Mouse (Mus musculus) inflammation-experienced regulatory T-cells, adult 6 months (primary cell): ENCODE measurements around the gene Cul7. TPM values are rescaled to one million over a fixed set of nuclear protein-coding genes. Genes with fewer than 3 reads are reported as not detected.

Experiments
- ATAC-seq: one replicate; pipeline ENCODE4 v1.8.0; 2017
- polyA plus RNA-seq, 3 experiments: library from polyadenylated mRNA; unstranded; fragments of 100-300 nt; shearing (Covaris generic); gene quantifications; one replicate each; pipeline ENCODE4 v1.2.1; 2017

Cul7 gene
- polyA plus RNA-seq = 1 to 10 TPM; 1.7 to 4.1 (median 2.5) TPM

DNA sequence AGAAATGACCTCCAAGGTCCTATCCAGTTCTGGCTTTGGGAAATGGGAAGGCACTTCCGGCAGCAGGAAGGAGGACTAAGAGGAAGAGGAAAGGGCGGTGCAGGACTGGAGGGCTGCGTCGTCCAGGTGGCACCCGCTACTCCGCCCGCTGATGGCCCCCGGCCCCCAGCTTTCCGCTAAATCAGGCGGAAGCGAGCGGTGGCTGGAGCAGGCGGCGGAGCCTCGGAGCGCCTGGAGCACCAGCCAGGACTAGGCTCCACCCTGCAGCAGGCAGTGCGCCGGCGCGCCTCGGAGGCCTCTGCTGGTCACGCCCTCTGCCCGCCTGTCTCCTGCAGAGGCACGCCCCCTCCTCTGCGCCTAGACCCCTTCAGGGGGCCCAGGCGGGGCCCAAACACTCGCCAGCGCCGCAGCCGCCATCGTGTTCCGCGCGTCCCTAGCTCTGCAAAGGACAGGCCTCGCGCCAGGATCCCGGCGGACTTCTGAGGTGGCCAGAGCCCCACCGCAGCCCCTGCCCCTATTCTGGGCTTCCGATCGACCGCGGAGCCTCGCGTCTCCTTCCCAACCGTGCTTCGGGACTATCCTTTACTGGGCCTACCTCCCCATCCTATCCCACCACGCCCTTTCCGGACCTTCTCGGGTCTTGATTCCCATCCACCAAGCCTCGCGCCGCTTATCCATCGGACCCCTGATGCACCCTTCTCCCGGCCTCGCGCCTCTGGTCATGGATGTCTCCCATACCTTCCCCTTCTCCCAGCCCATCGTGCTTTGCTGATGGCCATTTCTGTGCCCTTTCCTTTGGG lies at the start of gene Cul7:
TSS of gene Cul7 (plus strand) at position 106 of the 800 bp plus-strand sequence.
- ATAC-seq = peak; percentile 70

DNA sequence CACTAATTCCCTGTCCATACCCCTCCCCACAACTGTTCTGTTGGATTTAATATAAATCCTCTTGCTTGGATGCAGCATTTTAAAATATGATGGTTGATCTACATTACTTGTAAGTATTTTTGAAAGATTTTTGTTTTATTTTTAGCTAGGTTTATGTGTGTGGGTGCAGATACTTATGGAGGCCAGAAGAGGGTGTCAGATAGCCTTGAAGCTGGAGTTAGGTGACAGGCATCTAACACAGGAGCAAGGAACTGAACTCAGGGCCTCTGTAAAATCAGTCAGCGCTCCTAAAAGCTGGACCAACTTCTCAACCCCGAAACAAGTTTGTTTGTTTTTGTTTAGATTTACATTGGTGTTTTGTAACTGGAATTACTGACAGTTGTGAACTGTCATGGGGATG lies 49.6 kb upstream of the Cul7 start:
- ATAC-seq = no peak

- no peak for ATAC-seq
These were observed 47.9 kb upstream of the Cul7 start for GRCm38 (mm10) chr17:46602212-46602611.

DNA sequence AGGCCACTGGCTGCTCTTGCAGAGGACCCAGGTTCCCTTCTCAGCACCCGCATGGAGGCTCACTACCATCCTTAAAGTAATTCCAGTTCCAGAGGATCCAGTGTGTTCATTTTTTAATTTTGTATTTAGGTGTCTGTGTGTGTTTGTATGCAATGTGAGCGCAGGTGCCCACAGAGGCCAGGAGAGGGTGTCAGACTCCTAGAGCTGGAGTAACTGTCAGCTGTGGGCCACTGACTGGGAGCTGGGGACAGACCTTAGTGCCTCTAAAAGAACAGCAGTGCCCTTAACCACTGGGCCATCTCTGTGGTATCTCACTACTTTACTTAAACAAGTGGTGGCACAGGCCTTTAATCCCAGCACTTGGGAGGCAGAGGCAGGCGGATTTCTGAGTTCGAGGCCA lies 46.9 kb upstream of the Cul7 start:
- no peak for ATAC-seq

- ATAC-seq = no peak
These were observed 45.0 kb upstream of the Cul7 start for GRCm38 (mm10) chr17:46605126-46605525.

- no peak for ATAC-seq
These were observed 44.1 kb upstream of the Cul7 start for GRCm38 (mm10) chr17:46605987-46606386.

- no peak for ATAC-seq
These were observed 40.2 kb upstream of the Cul7 start for GRCm38 (mm10) chr17:46609721-46610514.

- ATAC-seq = no peak
These were observed 38.8 kb upstream of the Cul7 start for GRCm38 (mm10) chr17:46611316-46611715.

DNA sequence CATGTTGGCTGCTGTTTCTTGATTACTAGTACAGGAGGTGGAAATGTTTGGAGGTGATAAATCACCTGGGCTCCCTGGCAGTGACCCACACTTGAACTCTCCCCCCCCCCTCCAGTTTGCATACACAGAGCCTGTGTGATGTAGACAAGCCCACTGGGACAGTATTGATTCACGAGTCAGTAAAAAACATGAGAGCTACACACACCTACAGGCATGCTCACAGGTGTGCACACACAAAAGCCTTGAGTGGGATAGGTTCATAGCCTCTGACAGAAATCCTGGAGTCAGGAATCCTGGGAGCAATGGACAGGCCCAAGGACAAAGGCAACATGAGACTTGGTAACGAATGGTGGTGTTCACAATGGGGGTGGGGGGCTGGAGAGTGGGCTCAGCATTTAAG lies 37.9 kb upstream of the Cul7 start:
- ATAC-seq = no peak

DNA sequence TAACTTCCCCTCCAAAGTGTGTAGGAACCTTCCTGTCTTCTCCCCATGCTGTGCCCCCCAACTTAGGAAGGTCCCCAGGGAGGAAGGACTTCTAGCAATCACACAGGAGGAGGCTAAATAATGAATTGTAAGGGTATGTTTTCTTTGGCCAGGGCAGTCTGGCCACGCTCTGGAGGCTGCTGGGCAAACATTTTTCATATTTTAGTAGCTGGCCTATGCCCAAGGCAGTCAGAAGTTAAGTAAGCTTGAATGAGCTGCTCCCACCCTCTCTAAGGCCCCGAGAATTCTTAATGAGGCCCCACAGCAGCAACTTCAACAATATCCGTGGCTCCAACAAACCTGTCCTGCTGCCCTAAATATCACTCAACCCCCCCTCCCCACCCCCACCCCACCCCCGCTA lies 37.3 kb upstream of the Cul7 start:
- no peak for ATAC-seq

GRCm38 (mm10) chr17:46613229-46613628 lies 36.9 kb upstream of the Cul7 start:
- no peak for ATAC-seq

- ATAC-seq = no peak
These were observed 32.3 kb upstream of the Cul7 start for GRCm38 (mm10) chr17:46617799-46618198.

DNA sequence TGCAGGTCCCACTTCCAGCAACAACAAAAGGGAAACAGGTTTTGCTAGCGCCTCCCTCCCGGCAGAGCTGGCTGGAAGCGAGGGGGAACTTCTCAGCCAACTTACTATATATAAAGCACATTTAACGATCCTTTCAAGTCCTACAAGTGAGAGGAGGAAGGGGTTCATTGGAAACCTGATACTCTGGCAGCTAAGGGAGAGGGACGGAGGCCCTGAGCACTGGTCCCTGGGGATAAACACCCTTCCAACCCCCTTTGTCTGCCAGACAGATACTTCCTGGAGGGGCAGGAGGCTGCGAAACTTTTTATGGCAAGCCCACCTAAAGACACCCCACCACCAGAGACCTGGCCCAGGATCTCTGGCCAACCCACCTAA lies 31.8 kb upstream of the Cul7 start:
- no peak for ATAC-seq

DNA sequence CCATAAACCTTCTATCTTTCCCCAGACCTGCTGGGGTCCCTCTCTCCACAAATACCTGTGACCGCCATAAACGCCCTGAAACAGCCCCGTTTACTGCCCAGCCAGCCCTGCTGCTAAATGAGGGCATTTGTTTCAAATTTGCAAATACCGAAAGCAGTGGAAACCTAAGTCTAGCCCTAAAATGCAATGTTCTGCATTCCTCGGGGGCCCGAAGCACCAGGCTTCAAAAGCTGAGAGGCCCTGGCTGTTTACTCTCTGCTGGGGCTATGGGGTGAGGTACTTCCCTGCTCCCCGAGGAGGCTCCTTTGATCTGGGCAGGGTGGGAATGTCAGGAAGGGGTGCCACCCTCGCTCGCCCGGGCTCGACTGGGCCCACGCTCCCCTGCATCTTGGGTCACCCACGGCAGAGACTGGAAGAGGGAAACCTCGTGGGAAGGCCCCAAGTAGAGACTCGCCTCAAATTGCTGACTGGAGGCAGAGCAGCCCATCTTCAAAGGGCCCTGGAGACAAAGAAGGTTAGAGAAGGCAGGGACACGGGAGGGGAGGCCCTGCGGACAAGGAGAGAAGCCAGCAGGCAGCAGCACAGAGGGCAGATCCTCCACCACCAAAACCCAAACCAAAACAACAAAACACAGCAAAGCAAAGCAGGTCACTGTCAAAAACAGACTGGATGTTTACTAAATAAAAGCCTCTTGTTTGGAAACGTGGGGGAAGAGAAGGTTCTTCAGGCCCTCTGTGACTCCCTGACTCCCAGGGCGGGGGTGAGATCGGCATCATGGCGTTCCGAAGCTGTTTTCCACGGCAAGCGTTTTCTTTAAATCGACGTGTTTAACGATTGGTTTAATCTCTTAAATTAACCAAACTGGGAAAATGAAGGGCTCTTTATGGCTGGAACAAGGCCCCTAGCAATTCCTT lies 31.1 kb upstream of the Cul7 start:
- ATAC-seq = no peak

- no peak for ATAC-seq
These were observed 30.3 kb upstream of the Cul7 start for GRCm38 (mm10) chr17:46619683-46620357.

GRCm38 (mm10) chr17:46621324-46621723 lies 28.8 kb upstream of the Cul7 start:
- no peak for ATAC-seq

GRCm38 (mm10) chr17:46622269-46622668 lies 27.9 kb upstream of the Cul7 start:
- ATAC-seq = no peak

- ATAC-seq = no peak
These were observed 26.1 kb upstream of the Cul7 start for GRCm38 (mm10) chr17:46623819-46624557.

DNA sequence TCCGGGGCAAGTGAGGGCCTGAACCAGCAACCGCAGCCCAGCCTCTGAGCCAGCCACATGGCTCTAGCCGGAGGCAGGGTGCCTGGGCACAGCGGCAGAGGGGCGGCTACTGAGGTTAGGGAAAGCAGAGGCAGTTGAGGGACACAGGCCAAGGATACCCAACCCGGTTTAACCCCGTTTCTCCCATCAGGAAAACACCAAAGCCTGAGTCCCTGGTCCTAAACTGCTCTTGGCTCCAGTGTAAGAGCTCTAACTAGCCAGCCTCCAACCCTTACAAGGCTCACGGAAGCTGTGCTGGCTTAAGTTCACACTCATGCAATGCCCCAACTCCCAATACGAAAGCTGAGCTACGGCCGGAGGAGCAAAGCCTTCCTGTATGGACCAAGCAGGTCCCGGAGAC lies 25.5 kb upstream of the Cul7 start:
- ATAC-seq = no peak

- no peak for ATAC-seq
These were observed 22.7 kb upstream of the Cul7 start for GRCm38 (mm10) chr17:46627409-46627808.

- no peak for ATAC-seq
These were observed 21.7 kb upstream of the Cul7 start for GRCm38 (mm10) chr17:46628471-46628790.
